Comparison of ENCODE assay signal across 8 mouse cellular contexts in genomic region chr1:77515651-77515981, GRCm38 (mm10). TPM values are rescaled to one million over a fixed set of nuclear protein-coding genes. Genes with fewer than 3 reads are reported as not detected.
DNase-seq lines count a peak whose midpoint lies in the region; ATAC-seq lines count a peak whose summit lies in the region.

No protein-coding gene starts in this region.

- DNase-seq in adrenal gland, postnatal 36 days = peak; percentile 12 to 25
- no peak for DNase-seq in adrenal gland, postnatal 10 days
- peak; percentile 37 for DNase-seq in ES-CJ7 (ENCODE audit: low read depth, low spot score)
- DNase-seq in forelimb bud, embryonic 11.5 days (ENCODE audit: low read depth, low spot score) = peak; percentile 49
- no peak for DNase-seq in thymus, postnatal 36 days
- no peak for DNase-seq in cerebellum, adult 9-10 months

- peaks cover 10% of the 10 kb centered on the region; the same call in 1 of the 2 replicates for H3K27me3 ChIP-seq in kidney, embryonic 15.5 days

- WGBS in kidney, embryonic 15.5 days = under 1% methylated on average over 12 of the region's 12 CpGs

- H3K9ac ChIP-seq in kidney, embryonic 15.5 days = peak overlapping the region; percentile 51

- peak overlapping the region; percentile 63 for H3K27ac ChIP-seq in kidney, embryonic 15.5 days

- H3K9me3 ChIP-seq in kidney, embryonic 15.5 days (replicated peaks) = no peaks in the 10 kb centered on the region

- peaks cover 44% of the 10 kb centered on the region for H3K4me1 ChIP-seq in kidney, embryonic 15.5 days

- 0 out of 2 replicates have a peak, but pooled peaks have one; percentile 10 for ATAC-seq in kidney, embryonic 15.5 days (replicated peaks; ENCODE audit: low FRiP score)
- ATAC-seq in megakaryocyte-erythroid progenitor cell, adult 5-6 weeks (replicated peaks; ENCODE audit: low FRiP score, low TSS enrichment, poor library complexity, severe bottlenecking) = peak; percentile 36

- H3K36me3 ChIP-seq in kidney, embryonic 15.5 days = no peaks in the 10 kb centered on the region

- H3K4me3 ChIP-seq in kidney, embryonic 15.5 days (replicated peaks) = peak overlapping the region; percentile 73

- peak overlapping the region; percentile 98 for H3K4me2 ChIP-seq in kidney, embryonic 15.5 days

RNA-seq across cellular contexts. Expression of gene Epha4, which starts 0.7 kb away (rescaled TPM):
- 1 to 10 TPM; 1.7 to 2.3 TPM for total RNA-seq in adrenal gland, postnatal 36 days (2021)
- 1 to 10 TPM; 4.2 TPM for total RNA-seq in adrenal gland, postnatal 10 days (2021)
- 17.2 and 18.2 TPM in 2 replicates for polyA plus RNA-seq in kidney, embryonic 15.5 days (2015; fragmentation: Nextera tagmentation; extraction: Ambion mirVana)
- total RNA-seq in megakaryocyte-erythroid progenitor cell, adult 5-6 weeks (2014; fragmentation: Nextera tagmentation) = 0.25 and 1.2 TPM in 2 replicates
- total RNA-seq in megakaryocyte-erythroid progenitor cell, adult 5-6 weeks (2017) = 0.09 and 0.42 TPM in 2 replicates

Comparison
In these comparisons a context has a peak if more than half of its experiments do, and no peak if none do; other contexts are left out.
1. DNase-seq: peak in adrenal gland, postnatal 36 days (2 of 2), ES-CJ7 (single experiment) and forelimb bud, embryonic 11.5 days (single experiment); none in adrenal gland, postnatal 10 days (single experiment), thymus, postnatal 36 days (0 of 2) and cerebellum, adult 9-10 months (single experiment).